Mouse (Mus musculus) forebrain, embryonic 11.5 days (tissue): ENCODE results near the gene Dync1h1. TPM values are rescaled to one million over a fixed set of nuclear protein-coding genes. Genes with fewer than 3 reads are reported as not detected.

Source experiments
- ATAC-seq: fragments of 200-750 bp; cut with Nextera tagmentation; replicated peaks from 2 replicates; pipeline ENCODE4 v1.8.0; 2017; ENCODE audit warnings: moderate TSS enrichment; ENCODE audit not compliant: low FRiP score
- DNase-seq: peaks from one replicate; pipeline ENCODE4 v3.0.0-alpha.2; 2017; ENCODE audit warnings: low spot score
- H3K27ac ChIP-seq: fragments of 300-500 bp; sonication (generic); 2 replicates; pipeline ENCODE4 v1.5.1; 2014; ENCODE audit warnings: low read depth, low read length
- H3K27me3 ChIP-seq: fragments of 300-500 bp; sonication (generic); 2 replicates; pipeline ENCODE4 v1.6.1; 2014; ENCODE audit warnings: mild to moderate bottlenecking, low read length, mixed read lengths; ENCODE audit not compliant: control insufficient read depth, insufficient read depth
- H3K36me3 ChIP-seq: fragments of 300-500 bp; sonication (generic); 2 replicates; pipeline ENCODE4 v1.6.1; 2014; ENCODE audit warnings: mild to moderate bottlenecking, low read length, moderate library complexity, mixed read lengths; ENCODE audit not compliant: control insufficient read depth, insufficient read depth
- H3K4me1 ChIP-seq: fragments of 300-500 bp; sonication (generic); replicated peaks from 2 replicates; pipeline ENCODE4 v1.6.1; 2014; ENCODE audit warnings: low read length, mixed read lengths; ENCODE audit not compliant: control insufficient read depth, insufficient read depth
- H3K4me2 ChIP-seq: fragments of 300-500 bp; sonication (generic); 2 replicates; pipeline ENCODE4 v1.6.1; 2014; ENCODE audit warnings: low read depth, mild to moderate bottlenecking, low read length, moderate library complexity, mixed read lengths; ENCODE audit not compliant: severe bottlenecking
- H3K4me3 ChIP-seq: fragments of 300-500 bp; sonication (generic); 2 replicates; pipeline ENCODE4 v1.5.1; 2014; ENCODE audit warnings: low read depth, low read length
- H3K9ac ChIP-seq: fragments of 300-500 bp; sonication (generic); 2 replicates; pipeline ENCODE4 v1.6.1; 2014; ENCODE audit warnings: low read length
- H3K9me3 ChIP-seq: fragments of 300-500 bp; sonication (generic); 2 replicates; pipeline ENCODE4 v1.6.1; 2016; ENCODE audit warnings: low read length, mixed read lengths; ENCODE audit not compliant: control insufficient read depth
- WGBS: fragments of 180-500 bp; shearing (Covaris S2); extraction: QIAGEN DNeasy Blood & Tissue Kit; methylation state at CpG from one replicate; pipeline ENCODE4 v1.1.7; 2014; 5-methylcytosine and 5-hydroxymethylcytosine counted together
- microRNA-seq: library from miRNA; unstranded; fragments of <30 nt; microRNA quantifications from one replicate; pipeline ENCODE4, GENCODE M21; 2016; ENCODE audit not compliant: insufficient number of aligned reads
- polyA plus RNA-seq: library from polyadenylated mRNA; unstranded; fragments of >200 nt; fragmentation: Nextera tagmentation; extraction: Ambion mirVana; gene quantifications from 2 replicates; pipeline ENCODE4 v1.2.1, GENCODE M21; 2014

Gene Dync1h1
- polyA plus RNA-seq, 1 experiment from 2014 or later = 90.8 TPM

DNA sequence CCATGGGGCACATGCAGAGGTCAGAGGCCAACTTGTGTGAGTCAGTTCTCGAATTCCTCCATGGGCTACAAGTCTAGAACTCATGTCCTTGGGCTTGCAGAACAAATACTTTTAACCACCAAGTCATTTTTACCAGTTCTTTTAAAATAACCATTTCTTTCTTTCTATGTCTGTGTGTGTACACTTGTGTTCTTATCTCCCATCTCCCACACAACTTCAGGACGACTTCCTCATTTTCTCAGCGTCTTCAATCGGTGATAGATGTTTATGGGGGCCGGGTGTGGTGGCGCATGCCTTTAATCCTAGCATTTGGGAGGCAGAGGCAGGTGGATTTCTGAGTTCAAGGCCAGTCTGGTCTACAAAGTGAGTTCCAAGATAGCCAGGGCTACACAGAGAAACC lies 113.0 kb downstream of the Dync1h1 start:
- Histone ChIP-seq H3K9ac (no peak overlapping the region), H3K36me3 (no peaks in the 10 kb centered on the region), H3K9me3 (no peaks in the 10 kb centered on the region), H3K27me3 (no peaks in the 10 kb centered on the region), H3K27ac (no peak overlapping the region), H3K4me1 (no peaks in the 10 kb centered on the region), H3K4me3 (no peak overlapping the region), H3K4me2 (no peak overlapping the region)
- 93% methylated on average over 6 of the region's 6 CpGs for WGBS
- ATAC-seq = no peak
- DNase-seq = no peak

DNA sequence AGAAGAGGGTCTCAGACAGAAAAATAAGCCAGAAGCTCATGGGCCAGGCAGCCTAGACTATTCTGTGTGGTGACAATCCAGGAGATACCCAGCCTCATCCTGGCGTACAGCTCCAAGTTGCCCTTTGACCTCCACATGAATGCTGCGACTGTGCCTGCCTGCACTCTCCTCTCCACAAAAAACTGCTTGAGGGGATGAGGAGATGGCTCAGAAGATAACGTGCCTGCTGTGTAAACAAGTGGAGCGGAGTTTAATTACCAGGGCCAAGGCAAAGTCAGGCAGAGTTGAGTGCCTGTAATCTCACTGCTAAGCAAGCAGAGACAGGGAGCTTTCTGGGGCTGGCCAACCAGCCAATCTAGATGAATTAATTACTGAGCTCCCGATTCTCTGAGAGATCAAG lies 114.8 kb downstream of the Dync1h1 start:
- Histone ChIP-seq H3K9ac (no peak overlapping the region), H3K27ac (no peak overlapping the region), H3K4me2 (no peak overlapping the region), H3K4me3 (no peak overlapping the region), H3K4me1 (no peaks in the 10 kb centered on the region), H3K27me3 (no peaks in the 10 kb centered on the region), H3K9me3 (no peaks in the 10 kb centered on the region), H3K36me3 (no peaks in the 10 kb centered on the region)
- no peak for ATAC-seq
- 32% methylated on average over 5 of the region's 5 CpGs for WGBS
- no peak for DNase-seq

Small RNAs within 50 kb of the gene (microRNA-seq; reads per million reads assigned to microRNA genes)
- gene Gm27299 = not detected

Other genes with a start within 250 kb of the Dync1h1 start
- gene Ppp2r5c, start 154.3 kb upstream of the Dync1h1 start, polyA plus RNA-seq = 163 TPM in 2 replicates
- gene 1700001K19Rik, start 81.2 kb downstream of the Dync1h1 start, polyA plus RNA-seq = 0.27 TPM in 1 of 2 replicates, not detected in the other
- gene Hsp90aa1, start 101.3 kb downstream of the Dync1h1 start, polyA plus RNA-seq = 1,424 and 1,481 TPM in 2 replicates
- gene Wdr20, start 136.5 kb downstream of the Dync1h1 start, polyA plus RNA-seq = 25.2 and 30.4 TPM in 2 replicates
- gene Mok, start 239.5 kb downstream of the Dync1h1 start, polyA plus RNA-seq = 12.5 and 14.1 TPM in 2 replicates
- gene Zfp839, start 248.8 kb downstream of the Dync1h1 start, polyA plus RNA-seq = 3.4 and 4.6 TPM in 2 replicates